Mouse (Mus musculus): ENCODE measurements around the gene Cfap57.

Cfap57 gene

GRCm38 (mm10) chr4:118620279-118620966 lies at the start of gene Cfap57, which contains the start of gene Ebna1bp2:
Cfap57 (minus strand) TSS chr4:118620777.
Ebna1bp2 (plus strand) TSS chr4:118620799.
- peak; percentile 76 for DNase-seq (ENCODE audit: low read depth, low spot score)

- no peak for DNase-seq (ENCODE audit: low read depth, low spot score)
Observed at GRCm38 (mm10) chr4:118658652-118659051, 38.1 kb upstream of the Cfap57 start, which contains the start of gene Olfr62. Olfr62 (plus strand) TSS chr4:118658952.

- DNase-seq (ENCODE audit: low read depth, low spot score) = peak; percentile 22
Observed at GRCm38 (mm10) chr4:118645234-118645633, 24.7 kb upstream of the Cfap57 start.

GRCm38 (mm10) chr4:118642346-118643190 lies 22.0 kb upstream of the Cfap57 start:
- DNase-seq (ENCODE audit: low read depth, low spot score) = no peak

- no peak for DNase-seq (ENCODE audit: low read depth, low spot score)
Observed at GRCm38 (mm10) chr4:118630261-118630660, 9.7 kb upstream of the Cfap57 start.

GRCm38 (mm10) chr4:118621781-118622180 lies 1.2 kb upstream of the Cfap57 start:
- no peak for DNase-seq (ENCODE audit: low read depth, low spot score)

- no peak for DNase-seq (ENCODE audit: low read depth, low spot score)
Observed at GRCm38 (mm10) chr4:118620967-118621320, 367 bp upstream of the Cfap57 start.

- no peak for DNase-seq (ENCODE audit: low read depth, low spot score)
Observed at GRCm38 (mm10) chr4:118615412-118615811, 5.2 kb downstream of the Cfap57 start.

- DNase-seq (ENCODE audit: low read depth, low spot score) = peak; percentile 86
Observed at GRCm38 (mm10) chr4:118612619-118613018, 8.0 kb downstream of the Cfap57 start.

- no peak for DNase-seq (ENCODE audit: low read depth, low spot score)
Observed at GRCm38 (mm10) chr4:118609836-118610235, 10.7 kb downstream of the Cfap57 start.

- no peak for DNase-seq (ENCODE audit: low read depth, low spot score)
Observed at GRCm38 (mm10) chr4:118604065-118604464, 16.5 kb downstream of the Cfap57 start.

- peak; percentile 50 for DNase-seq (ENCODE audit: low read depth, low spot score)
Observed at GRCm38 (mm10) chr4:118589733-118590130, 30.8 kb downstream of the Cfap57 start.

GRCm38 (mm10) chr4:118589053-118589732 lies 31.4 kb downstream of the Cfap57 start:
- DNase-seq (ENCODE audit: low read depth, low spot score) = no peak

- DNase-seq (ENCODE audit: low read depth, low spot score) = no peak
Observed at GRCm38 (mm10) chr4:118582629-118583028, 37.9 kb downstream of the Cfap57 start.

- DNase-seq (ENCODE audit: low read depth, low spot score) = no peak
Observed at GRCm38 (mm10) chr4:118581508-118581907, 39.1 kb downstream of the Cfap57 start.

GRCm38 (mm10) chr4:118579313-118579712 lies 41.3 kb downstream of the Cfap57 start:
- no peak for DNase-seq (ENCODE audit: low read depth, low spot score)

- DNase-seq (ENCODE audit: low read depth, low spot score) = peak; percentile 66
Observed at GRCm38 (mm10) chr4:118576097-118576496, 44.5 kb downstream of the Cfap57 start.

GRCm38 (mm10) chr4:118571441-118571840 lies 49.1 kb downstream of the Cfap57 start:
- no peak for DNase-seq (ENCODE audit: low read depth, low spot score)

GRCm38 (mm10) chr4:118569320-118569719 lies 51.3 kb downstream of the Cfap57 start:
- no peak for DNase-seq (ENCODE audit: low read depth, low spot score)

- DNase-seq (ENCODE audit: low read depth, low spot score) = no peak
Observed at GRCm38 (mm10) chr4:118568709-118569108, 51.9 kb downstream of the Cfap57 start.

GRCm38 (mm10) chr4:118566161-118566676 lies 54.4 kb downstream of the Cfap57 start:
- no peak for DNase-seq (ENCODE audit: low read depth, low spot score)

- DNase-seq (ENCODE audit: low read depth, low spot score) = no peak
Observed at GRCm38 (mm10) chr4:118564926-118565279, 55.7 kb downstream of the Cfap57 start.
